Mouse (Mus musculus) limb, embryonic 11.5 days (tissue): ENCODE results near the gene Med13. TPM values are rescaled to one million over a fixed set of nuclear protein-coding genes. Genes with fewer than 3 reads are reported as not detected.
A peak's percentile ranks its signal among the peaks of the same experiment; 100 is the strongest.
"Not testable (repeated sequence)": the region's sequence is repeated elsewhere in the genome, so short reads cannot be mapped to it uniquely, and the experiment has no call there.

ENCODE experiments used
- ATAC-seq: fragments of 200-750 bp; cut with Nextera tagmentation; 2 replicates; pipeline ENCODE4 v1.8.0; 2017; ENCODE audit warnings: low read depth; ENCODE audit not compliant: insufficient number of reproducible peaks, low FRiP score, low TSS enrichment
- DNase-seq: peaks from one replicate; pipeline ENCODE4 v3.0.0-alpha.2; 2015; ENCODE audit warnings: low spot score
- H3K27ac ChIP-seq: fragments of 300-500 bp; sonication (generic); replicated peaks from 2 replicates; pipeline ENCODE4 v1.5.1; 2014; ENCODE audit warnings: low read depth, mild to moderate bottlenecking, low read length
- H3K27me3 ChIP-seq: fragments of 300-500 bp; sonication (generic); 2 replicates; pipeline ENCODE4 v1.6.1; 2014; ENCODE audit warnings: mild to moderate bottlenecking, low read length, mixed read lengths; ENCODE audit not compliant: control insufficient read depth, insufficient read depth
- H3K36me3 ChIP-seq: fragments of 300-500 bp; sonication (generic); 2 replicates; pipeline ENCODE4 v1.6.1; 2014; ENCODE audit warnings: mild to moderate bottlenecking, low read length, moderate library complexity, mixed read lengths; ENCODE audit not compliant: control insufficient read depth, insufficient read depth
- H3K4me1 ChIP-seq: fragments of 300-500 bp; sonication (generic); 2 replicates; pipeline ENCODE4 v1.6.1; 2014; ENCODE audit warnings: low read length, mixed read lengths; ENCODE audit not compliant: control insufficient read depth, insufficient read depth
- H3K4me2 ChIP-seq: fragments of 300-500 bp; sonication (generic); 2 replicates; pipeline ENCODE4 v1.6.1; 2014; ENCODE audit warnings: low read depth, mild to moderate bottlenecking, moderate library complexity; ENCODE audit not compliant: severe bottlenecking
- H3K4me3 ChIP-seq: fragments of 300-500 bp; sonication (generic); 2 replicates; pipeline ENCODE4 v1.5.1; 2014; ENCODE audit warnings: low read depth, low read length
- H3K9ac ChIP-seq: fragments of 300-500 bp; sonication (generic); 2 replicates; pipeline ENCODE4 v1.6.1; 2014; ENCODE audit warnings: mild to moderate bottlenecking, low read length
- H3K9me3 ChIP-seq: fragments of 300-500 bp; sonication (generic); 2 replicates; pipeline ENCODE4 v1.6.1; 2016; ENCODE audit warnings: low read length; ENCODE audit not compliant: control insufficient read depth
- WGBS: fragments of 180-500 bp; shearing (Covaris S2); extraction: QIAGEN DNeasy Blood & Tissue Kit; methylation state at CpG from one replicate; pipeline ENCODE4 v1.1.7; 2014; 5-methylcytosine and 5-hydroxymethylcytosine counted together
- polyA plus RNA-seq: library from polyadenylated mRNA; unstranded; fragments of >200 nt; fragmentation: Nextera tagmentation; extraction: Ambion mirVana; gene quantifications from 2 replicates; pipeline ENCODE4 v1.2.1, GENCODE M21; 2014

Gene Med13
- polyA plus RNA-seq, 1 experiment from 2014 or later, result 13.0 TPM

DNA sequence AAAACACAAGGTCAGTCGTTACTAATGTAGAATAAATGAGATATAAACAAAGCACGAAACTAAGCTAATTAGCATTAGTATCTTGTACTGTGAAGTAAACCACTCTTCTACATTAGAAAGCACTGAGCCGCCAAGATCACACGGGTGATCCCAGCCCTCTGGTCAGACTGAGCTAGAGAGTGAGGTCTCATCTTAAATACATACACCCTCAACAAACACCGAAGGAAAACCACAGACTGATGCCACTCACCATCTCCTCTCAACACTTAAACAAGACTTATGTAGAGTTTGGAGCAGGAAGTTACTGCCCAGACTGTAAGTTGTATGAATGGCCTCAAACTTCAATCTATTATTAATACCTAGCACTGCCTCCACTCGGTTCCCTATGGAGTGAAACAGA is 47.1 kb downstream of the Med13 start:
- peaks cover 4% of the 10 kb centered on the region; the same call in 1 of the 2 replicates for H3K36me3 ChIP-seq
- no peak for DNase-seq
- WGBS, result 89% methylated on average over 6 of the region's 6 CpGs
- no peaks in the 10 kb centered on the region for H3K9me3 ChIP-seq
- ATAC-seq, result no peak
- no peak overlapping the region for H3K4me2 ChIP-seq
- H3K27me3 ChIP-seq, result no peaks in the 10 kb centered on the region
- no peak overlapping the region for H3K27ac ChIP-seq
- no peaks in the 10 kb centered on the region for H3K4me1 ChIP-seq
- no peak overlapping the region for H3K9ac ChIP-seq
- no peak overlapping the region for H3K4me3 ChIP-seq

DNA sequence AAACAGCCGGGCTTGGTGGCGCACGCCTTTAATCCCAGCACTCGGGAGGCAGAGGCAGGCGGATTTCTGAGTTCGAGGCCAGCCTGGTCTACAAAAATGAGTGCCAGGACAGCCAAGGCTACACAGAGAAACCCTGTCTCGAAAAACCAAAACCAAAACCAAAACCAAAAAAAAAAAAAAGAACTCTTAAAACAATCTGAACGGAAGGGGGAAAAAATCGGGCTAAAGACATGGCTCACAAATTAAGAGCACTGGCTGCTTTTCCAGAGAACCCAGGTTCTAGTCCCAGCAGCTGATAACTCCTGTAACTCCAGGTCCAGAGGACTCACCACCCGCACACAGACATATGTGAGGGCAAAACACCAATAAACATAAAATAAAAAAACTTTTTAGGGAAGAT is 65.2 kb downstream of the Med13 start:
- ATAC-seq, H3K9me3 ChIP-seq, H3K27ac ChIP-seq, H3K9ac ChIP-seq, DNase-seq, H3K4me1 ChIP-seq, H3K36me3 ChIP-seq, H3K4me3 ChIP-seq, H3K27me3 ChIP-seq, H3K4me2 ChIP-seq: not testable (repeated sequence)
- WGBS, result 93% methylated on average over 10 of the region's 10 CpGs

DNA sequence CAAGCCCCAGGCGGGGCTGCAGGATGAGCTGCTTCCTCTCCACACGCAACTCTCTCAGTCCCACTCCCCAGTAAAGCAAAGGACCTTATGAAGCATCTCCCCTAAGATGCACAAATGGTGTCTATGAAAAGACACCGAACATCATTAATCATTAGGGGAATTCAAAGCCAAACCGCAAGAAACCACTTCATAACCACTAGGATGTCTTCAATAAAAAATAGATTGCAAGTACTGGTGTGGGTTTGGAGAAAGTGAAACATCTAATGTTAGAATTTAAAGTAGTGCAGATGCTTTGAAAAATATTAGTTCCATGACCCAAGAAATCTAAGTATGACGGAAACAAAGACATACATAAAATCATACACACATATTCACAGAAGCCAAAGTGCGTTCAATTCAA is 65.7 kb downstream of the Med13 start:
- no peaks in the 10 kb centered on the region for H3K9me3 ChIP-seq
- H3K4me3 ChIP-seq, result no peak overlapping the region
- no peak overlapping the region for H3K4me2 ChIP-seq
- H3K27me3 ChIP-seq, result no peaks in the 10 kb centered on the region
- peaks cover 2% of the 10 kb centered on the region; the same call in 1 of the 2 replicates for H3K36me3 ChIP-seq
- H3K27ac ChIP-seq, result no peak overlapping the region
- no peak overlapping the region for H3K9ac ChIP-seq
- 95% methylated on average over 6 of the region's 6 CpGs for WGBS
- H3K4me1 ChIP-seq, result no peaks in the 10 kb centered on the region
- ATAC-seq (no peak), DNase-seq (no peak)

DNA sequence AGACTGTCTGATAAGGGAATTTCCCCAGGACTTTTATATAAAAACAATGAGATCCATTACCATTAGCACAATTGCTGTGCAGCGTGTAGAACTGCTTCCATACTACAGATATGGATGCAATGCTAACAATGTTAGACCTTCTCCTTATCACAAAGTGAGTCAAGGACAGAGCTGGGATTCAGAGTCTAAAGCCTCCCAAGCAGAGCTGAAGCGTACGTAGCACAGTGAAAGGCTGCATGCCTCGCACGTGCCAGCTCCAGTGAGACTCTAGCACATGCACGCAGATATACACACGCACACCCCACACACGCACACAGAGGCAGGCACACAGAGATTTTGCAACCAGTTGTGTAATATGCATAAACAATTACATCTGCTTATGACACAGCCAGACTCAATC is 71.7 kb downstream of the Med13 start:
- ATAC-seq (no peak), DNase-seq (no peak)
- H3K27ac ChIP-seq, result no peak overlapping the region
- H3K4me2 ChIP-seq, result no peak overlapping the region
- no peaks in the 10 kb centered on the region for H3K27me3 ChIP-seq
- H3K36me3 ChIP-seq, result peaks cover 17% of the 10 kb centered on the region; the same call in 1 of the 2 replicates
- WGBS, result 96% methylated on average over 8 of the region's 8 CpGs
- no peaks in the 10 kb centered on the region for H3K4me1 ChIP-seq
- H3K4me3 ChIP-seq, result no peak overlapping the region
- H3K9ac ChIP-seq, result no peak overlapping the region
- no peaks in the 10 kb centered on the region for H3K9me3 ChIP-seq

DNA sequence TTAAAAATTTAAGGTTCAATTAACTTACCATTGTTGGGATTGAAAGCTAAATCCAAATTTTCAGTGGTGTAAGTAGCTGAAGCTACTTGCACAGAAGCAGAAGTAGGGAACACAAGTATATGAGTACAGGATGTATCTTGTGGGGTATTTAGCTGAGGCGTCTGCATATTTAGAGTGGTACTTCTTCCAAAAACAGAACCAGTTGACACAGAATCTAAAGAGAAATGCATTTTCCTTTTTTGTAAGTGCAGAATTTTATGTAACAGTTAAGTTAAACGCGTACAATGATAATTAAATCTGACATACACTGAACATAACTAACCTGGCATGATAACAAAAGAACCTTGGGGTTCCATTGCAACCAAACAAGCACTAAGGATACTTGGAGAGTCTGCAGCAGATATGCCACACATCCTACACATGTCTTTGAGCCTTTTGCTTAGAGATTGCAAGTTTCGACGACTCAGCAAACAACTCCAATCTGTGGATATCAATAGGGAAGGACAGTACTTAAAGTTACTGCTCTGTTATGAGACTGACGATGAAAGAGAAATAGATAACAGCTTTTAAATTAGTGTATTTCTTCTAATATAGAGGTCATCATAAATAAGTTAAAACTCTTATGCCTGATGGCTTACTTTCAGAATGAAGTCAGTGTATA is 78.8 kb downstream of the Med13 start:
- H3K36me3 ChIP-seq, result peaks cover 6% of the 10 kb centered on the region; the same call in 1 of the 2 replicates

DNA sequence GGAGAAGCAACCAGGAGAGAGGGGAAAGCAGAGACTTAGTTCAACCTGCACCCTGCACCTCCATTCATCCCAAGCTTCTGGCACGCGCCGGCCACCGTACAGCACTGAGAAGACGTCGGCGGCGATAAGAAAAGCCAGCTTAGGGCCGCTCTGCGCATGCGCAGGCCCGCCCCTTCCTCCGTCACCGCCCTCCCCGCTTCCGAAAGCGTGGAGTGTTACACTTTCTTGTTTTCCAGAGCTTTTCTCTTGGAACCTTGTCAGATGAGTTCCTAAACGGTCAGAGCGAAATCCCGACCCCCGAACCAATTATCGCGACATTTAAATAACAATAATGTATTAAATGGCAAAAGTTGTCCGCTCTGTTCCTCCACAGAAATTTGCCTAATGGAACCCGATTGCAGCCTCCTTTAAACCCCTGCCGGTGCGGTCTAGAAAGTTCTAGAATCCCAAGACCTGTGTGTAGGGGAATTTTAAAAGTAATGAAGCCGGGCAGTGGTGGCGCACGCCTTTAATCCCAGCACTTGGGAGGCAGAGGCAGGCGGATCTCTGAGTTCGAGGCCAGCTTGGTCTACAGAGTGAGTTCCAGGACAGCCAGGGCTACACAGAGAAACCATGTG is 99.8 kb downstream of the Med13 start, which contains the start of gene Ints2:
Gene Ints2, minus strand, starts transcription at position 116 of the 617 bp plus-strand sequence.
- Histone ChIP-seq H3K36me3 (peaks cover 6% of the 10 kb centered on the region; the same call in 1 of the 2 replicates), H3K9ac (peak within 1 kb of the TSS; percentile 80), H3K27ac (0 out of 2 replicates have a peak within 1 kb of the TSS, but pooled peaks have one; percentile 36), H3K4me1 (no peaks in the 10 kb centered on the region; the same call in 1 of the 2 replicates), H3K4me3 (peak within 1 kb of the TSS; percentile 79), H3K4me2 (peak within 1 kb of the TSS; percentile 71), H3K9me3 (no peaks in the 10 kb centered on the region), H3K27me3 (no peaks in the 10 kb centered on the region)
- DNase-seq (peak; percentile 94), ATAC-seq (no peak)
- 10% methylated on average over 32 of the region's 32 CpGs for WGBS

More for the DNA sequence above, 78.8 kb downstream of the Med13 start:
- Histone ChIP-seq H3K4me2 (no peak overlapping the region), H3K27me3 (no peaks in the 10 kb centered on the region), H3K27ac (no peak overlapping the region), H3K9me3 (no peaks in the 10 kb centered on the region), H3K4me3 (no peak overlapping the region), H3K9ac (no peak overlapping the region), H3K4me1 (no peaks in the 10 kb centered on the region)
- WGBS, result 93% methylated on average over 6 of the region's 6 CpGs
- ATAC-seq (no peak), DNase-seq (no peak)

DNA sequence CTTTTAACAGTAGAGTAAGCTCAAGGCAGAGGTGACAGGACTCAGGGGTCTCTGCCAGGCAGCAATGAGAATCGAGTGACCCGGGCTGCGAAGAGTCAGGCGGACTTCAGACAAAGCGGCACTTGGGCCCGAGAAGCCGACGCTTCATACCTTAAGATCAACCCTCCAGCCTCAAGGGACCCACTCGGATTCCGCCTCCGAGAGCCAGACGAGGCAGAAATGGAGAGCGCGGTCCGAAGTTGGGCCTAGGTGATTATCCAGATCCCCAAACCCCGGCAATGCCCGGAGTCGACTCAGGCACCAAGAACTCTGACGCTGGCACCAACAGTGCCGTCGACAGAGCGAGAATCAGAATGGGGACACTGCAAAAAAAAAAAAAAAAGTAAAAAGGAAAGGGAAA is 100.3 kb downstream of the Med13 start:
- peak overlapping the region; percentile 80 for H3K9ac ChIP-seq
- no peaks in the 10 kb centered on the region for H3K27me3 ChIP-seq
- H3K4me1 ChIP-seq, result no peaks in the 10 kb centered on the region; the same call in 1 of the 2 replicates
- H3K36me3 ChIP-seq, result peaks cover 10% of the 10 kb centered on the region
- H3K4me2 ChIP-seq, result peak overlapping the region; percentile 71
- DNase-seq (no peak), ATAC-seq (no peak)
- no peaks in the 10 kb centered on the region for H3K9me3 ChIP-seq
- H3K27ac ChIP-seq, result 0 out of 2 replicates have a peak overlapping the region, but pooled peaks have one; percentile 36
- WGBS, result under 1% methylated on average over 22 of the region's 22 CpGs
- peak overlapping the region; percentile 79 for H3K4me3 ChIP-seq

DNA sequence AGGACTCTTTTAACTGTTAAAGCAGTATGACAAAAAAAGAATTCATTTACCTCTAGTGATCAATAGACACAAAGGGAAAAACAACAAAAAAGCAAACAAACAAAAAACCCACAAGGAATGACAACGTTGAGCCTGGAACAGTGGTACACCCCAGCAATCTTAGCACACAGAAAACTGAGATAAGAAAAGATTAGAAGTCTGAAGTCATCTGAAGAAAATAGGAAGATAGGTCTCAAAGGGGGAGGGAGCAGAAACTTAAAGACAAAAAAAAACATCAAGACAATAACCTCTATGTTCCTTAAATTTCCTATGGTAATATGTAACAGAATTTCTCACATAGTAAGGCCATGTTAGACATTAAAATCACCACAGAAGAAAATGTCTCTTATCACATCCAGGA is 104.1 kb downstream of the Med13 start:
- WGBS, result 94% methylated on average over 1 of the region's 1 CpGs
- Histone ChIP-seq H3K27ac (no peak overlapping the region), H3K36me3 (peaks cover 17% of the 10 kb centered on the region), H3K9ac (no peak overlapping the region), H3K4me1 (no peaks in the 10 kb centered on the region; the same call in 1 of the 2 replicates), H3K27me3 (no peaks in the 10 kb centered on the region), H3K4me2 (no peak overlapping the region), H3K4me3 (no peak overlapping the region), H3K9me3 (no peaks in the 10 kb centered on the region)
- no peak for ATAC-seq
- DNase-seq, result no peak
